Mouse (Mus musculus) stomach, embryonic 15.5 days (tissue): ENCODE results near the gene Sec14l3. TPM values are rescaled to one million over a fixed set of nuclear protein-coding genes. Genes with fewer than 3 reads are reported as not detected.
A peak's percentile ranks its signal among the peaks of the same experiment; 100 is the strongest.

Experiments
- ATAC-seq: fragments of 200-750 bp; cut with Nextera tagmentation; 2 replicates; pipeline ENCODE4 v1.8.0; 2017; ENCODE audit warnings: low read depth, moderate number of reproducible peaks, moderate TSS enrichment; ENCODE audit not compliant: insufficient read depth, low FRiP score
- H3K27ac ChIP-seq: fragments of 300-500 bp; sonication (generic); 2 replicates; pipeline ENCODE4 v1.5.1; 2015; ENCODE audit warnings: mild to moderate bottlenecking, inconsistent platforms
- H3K27me3 ChIP-seq: fragments of 300-500 bp; sonication (generic); replicated peaks from 2 replicates; pipeline ENCODE4 v1.6.1; 2015; ENCODE audit warnings: inconsistent platforms
- H3K36me3 ChIP-seq: fragments of 300-500 bp; sonication (generic); 2 replicates; pipeline ENCODE4 v1.6.1; 2015; ENCODE audit warnings: inconsistent platforms
- H3K4me1 ChIP-seq: fragments of 300-500 bp; sonication (generic); 2 replicates; pipeline ENCODE4 v1.6.1; 2015; ENCODE audit warnings: inconsistent platforms
- H3K4me2 ChIP-seq: fragments of 300-500 bp; sonication (generic); 2 replicates; pipeline ENCODE4 v1.6.1; 2015; ENCODE audit warnings: mild to moderate bottlenecking, inconsistent platforms
- H3K4me3 ChIP-seq: fragments of 300-500 bp; sonication (generic); replicated peaks from 2 replicates; pipeline ENCODE4 v1.5.1; 2015; ENCODE audit warnings: inconsistent platforms
- H3K9ac ChIP-seq: fragments of 300-500 bp; sonication (generic); 2 replicates; pipeline ENCODE4 v1.6.1; 2015; ENCODE audit warnings: inconsistent platforms
- H3K9me3 ChIP-seq: fragments of 300-500 bp; sonication (generic); 2 replicates; pipeline ENCODE4 v1.6.1; 2016; ENCODE audit warnings: inconsistent platforms
- WGBS: fragments of 180-500 bp; shearing (Covaris S2); methylation state at CpG from one replicate; pipeline ENCODE4 v1.1.7; 2015; 5-methylcytosine and 5-hydroxymethylcytosine counted together
- polyA plus RNA-seq: library from polyadenylated mRNA; unstranded; fragments of >200 nt; fragmentation: Nextera tagmentation; extraction: Ambion mirVana; gene quantifications from 2 replicates; pipeline ENCODE4 v1.2.1, GENCODE M21; 2015

The Sec14l3 gene
- polyA plus RNA-seq, 1 experiment from 2014 or later = 0.18 TPM

DNA sequence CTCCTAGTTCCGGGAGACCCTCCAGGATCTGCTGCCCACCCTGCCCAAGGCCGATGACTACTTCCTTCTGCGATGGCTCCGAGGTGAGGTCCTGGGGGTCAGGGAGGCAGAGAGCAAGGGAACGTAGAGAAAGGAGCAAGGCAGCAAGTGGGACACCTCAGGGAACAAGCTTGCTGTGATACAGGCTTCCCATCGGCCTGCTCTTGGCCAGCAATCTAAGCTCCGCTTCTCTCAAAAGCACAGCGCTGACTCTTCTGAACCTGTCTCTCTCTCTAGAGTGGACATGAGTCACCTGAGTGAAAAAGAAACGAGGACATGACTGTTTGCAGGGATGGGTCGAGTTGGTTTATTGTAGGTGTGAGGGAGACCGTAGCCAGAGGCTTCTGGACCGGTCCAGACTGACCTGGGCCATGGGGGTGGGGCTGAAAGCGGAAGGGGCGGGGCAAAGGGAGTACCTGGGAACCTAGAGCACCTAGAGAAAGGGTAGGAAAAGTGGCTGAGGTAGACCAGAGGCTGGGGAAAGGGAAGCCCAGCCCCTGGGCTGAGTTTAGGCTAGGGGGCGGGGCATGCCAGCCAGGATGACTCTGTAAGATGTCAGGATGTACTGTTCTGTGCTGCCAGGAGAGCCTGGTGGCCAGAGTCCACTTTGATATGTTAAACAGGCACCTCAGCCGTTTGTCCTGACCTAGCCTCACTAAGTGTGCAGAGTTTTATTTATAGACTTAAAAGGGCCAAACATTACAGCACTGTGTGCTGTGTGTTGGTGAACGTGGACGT, 29.3 kb upstream of the Sec14l3 start:
- 0 out of 2 replicates have a peak, but pooled peaks cover 5% of the 10 kb centered on the region for H3K4me1 ChIP-seq
- H3K4me3 ChIP-seq = no peak overlapping the region
- H3K36me3 ChIP-seq = no peaks in the 10 kb centered on the region
- 58% methylated on average over 18 of the region's 18 CpGs for WGBS
- H3K27me3 ChIP-seq = no peaks in the 10 kb centered on the region
- no peaks in the 10 kb centered on the region for H3K9me3 ChIP-seq
- H3K9ac ChIP-seq = no peak overlapping the region
- peak; percentile 39; the same call in 1 of the 2 replicates for ATAC-seq
- no peak overlapping the region for H3K27ac ChIP-seq
- no peak overlapping the region for H3K4me2 ChIP-seq

DNA sequence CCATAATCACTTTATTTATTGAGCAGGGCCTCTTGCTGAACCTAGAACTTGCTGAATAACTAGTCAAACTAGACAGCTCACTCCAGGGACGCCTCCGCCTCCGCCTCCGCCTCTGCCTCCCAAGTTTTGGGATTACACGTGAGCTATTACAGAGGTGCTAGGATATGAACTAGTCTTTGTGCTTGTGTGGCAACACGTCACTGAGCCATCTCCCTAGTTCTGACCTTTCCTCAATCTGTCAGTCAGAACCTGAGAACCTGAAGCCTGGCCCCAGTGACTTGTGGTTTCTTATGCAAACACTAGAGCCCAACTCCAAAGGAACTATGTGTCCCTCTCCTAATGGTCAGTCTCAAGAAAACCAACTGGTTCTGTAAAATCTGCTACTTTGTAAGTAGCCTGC, 28.7 kb upstream of the Sec14l3 start:
- Histone ChIP-seq H3K27me3 (no peaks in the 10 kb centered on the region), H3K9ac (no peak overlapping the region), H3K27ac (no peak overlapping the region), H3K4me1 (0 out of 2 replicates have a peak, but pooled peaks cover 5% of the 10 kb centered on the region), H3K4me3 (no peak overlapping the region), H3K4me2 (no peak overlapping the region), H3K36me3 (no peaks in the 10 kb centered on the region), H3K9me3 (no peaks in the 10 kb centered on the region)
- no peak for ATAC-seq
- 79% methylated on average over 6 of the region's 6 CpGs for WGBS

DNA sequence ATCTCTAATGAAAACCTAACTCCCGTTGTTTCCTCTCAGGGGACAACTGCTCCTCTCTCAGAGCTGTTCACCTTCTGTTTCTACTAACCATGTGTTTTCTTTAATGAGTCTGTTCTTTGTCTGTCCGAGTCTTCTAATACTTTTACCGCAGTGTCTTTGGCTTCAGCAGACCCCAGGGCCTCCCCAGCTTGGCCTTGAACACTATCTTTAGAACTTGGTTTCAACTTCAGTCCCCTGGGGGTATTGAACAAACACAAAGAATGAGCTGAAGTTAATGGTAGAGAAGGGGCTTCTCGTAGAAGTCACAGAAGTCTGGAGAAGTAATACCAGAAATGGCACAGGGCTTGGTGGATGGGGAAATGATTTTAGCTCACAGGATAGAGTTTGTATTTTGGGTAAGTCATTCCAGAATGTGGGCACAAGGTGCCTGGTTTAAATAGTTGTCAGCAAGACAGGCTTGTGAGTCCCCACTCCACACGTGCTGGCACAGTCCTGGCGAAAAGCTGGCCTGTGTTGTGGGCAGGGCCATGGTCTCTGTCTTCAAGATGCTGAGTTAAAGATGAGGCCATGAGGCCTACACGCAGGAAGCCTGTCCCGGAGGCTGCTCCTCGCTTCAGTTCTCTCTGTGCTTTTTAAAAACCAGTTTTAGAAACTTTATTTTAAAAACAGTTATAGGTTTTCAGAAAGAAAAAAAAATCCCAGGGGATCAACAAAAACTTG, 28.1 kb upstream of the Sec14l3 start:
- no peaks in the 10 kb centered on the region for H3K36me3 ChIP-seq
- no peaks in the 10 kb centered on the region for H3K9me3 ChIP-seq
- no peak for ATAC-seq
- no peak overlapping the region for H3K4me3 ChIP-seq
- no peak overlapping the region for H3K27ac ChIP-seq
- no peak overlapping the region for H3K9ac ChIP-seq
- H3K4me2 ChIP-seq = no peak overlapping the region
- no peaks in the 10 kb centered on the region for H3K27me3 ChIP-seq
- 0 out of 2 replicates have a peak, but pooled peaks cover 5% of the 10 kb centered on the region for H3K4me1 ChIP-seq
- WGBS = 70% methylated on average over 9 of the region's 9 CpGs

DNA sequence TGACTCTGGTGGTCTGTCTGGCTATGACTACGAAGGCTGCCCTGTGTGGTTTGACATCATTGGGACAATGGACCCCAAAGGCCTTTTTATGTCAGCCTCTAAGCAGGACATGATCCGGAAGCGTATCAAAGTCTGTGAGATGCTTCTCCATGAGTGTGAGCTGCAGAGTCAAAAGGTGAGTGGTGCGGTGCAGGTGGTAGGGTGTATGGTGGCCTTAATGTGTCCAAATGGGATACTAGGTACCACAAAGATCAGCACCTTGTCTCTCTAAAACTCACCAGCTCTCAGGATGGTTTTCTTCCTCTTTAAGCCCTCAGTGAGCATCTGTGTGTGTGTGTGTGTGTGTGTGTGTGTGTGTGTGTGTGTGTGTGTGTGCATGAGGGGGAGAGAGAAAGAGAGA, 24.7 kb upstream of the Sec14l3 start:
- H3K4me3 ChIP-seq = no peak overlapping the region
- H3K27ac ChIP-seq = no peak overlapping the region
- no peak for ATAC-seq
- no peaks in the 10 kb centered on the region for H3K27me3 ChIP-seq
- WGBS = 92% methylated on average over 4 of the region's 4 CpGs
- H3K4me1 ChIP-seq = no peaks in the 10 kb centered on the region
- H3K4me2 ChIP-seq = no peak overlapping the region
- H3K9ac ChIP-seq = no peak overlapping the region
- H3K36me3 ChIP-seq = no peaks in the 10 kb centered on the region
- no peaks in the 10 kb centered on the region for H3K9me3 ChIP-seq

DNA sequence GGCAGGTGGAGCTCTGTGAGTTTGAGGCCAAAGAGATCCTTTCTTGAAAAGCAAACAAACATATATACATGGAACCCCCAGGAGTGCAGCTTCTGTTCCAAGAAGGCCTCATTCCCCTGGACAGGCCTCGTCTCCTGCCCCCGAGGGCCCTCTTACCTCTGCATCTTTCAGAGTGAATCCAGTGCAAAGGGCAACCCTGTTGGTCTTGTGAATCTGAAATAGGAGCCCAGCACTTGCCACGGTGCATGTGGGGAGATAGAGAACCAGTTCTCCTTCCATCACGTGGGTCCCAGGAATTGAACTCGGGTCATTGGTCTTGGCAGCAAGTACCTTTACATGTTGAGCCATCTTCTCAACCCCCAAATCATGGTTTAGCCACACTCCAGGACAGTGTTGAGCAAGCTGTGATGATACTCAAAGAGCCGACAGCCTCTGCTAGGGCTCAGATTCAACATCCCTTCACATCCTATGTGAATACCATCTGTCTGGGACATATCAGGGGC, 23.5 kb upstream of the Sec14l3 start:
- no peaks in the 10 kb centered on the region for H3K27me3 ChIP-seq
- H3K4me3 ChIP-seq = no peak overlapping the region
- H3K9ac ChIP-seq = no peak overlapping the region
- H3K4me2 ChIP-seq = no peak overlapping the region
- no peak for ATAC-seq
- no peaks in the 10 kb centered on the region for H3K36me3 ChIP-seq
- H3K9me3 ChIP-seq = no peaks in the 10 kb centered on the region
- WGBS = 74% methylated on average over 6 of the region's 6 CpGs
- no peak overlapping the region for H3K27ac ChIP-seq
- no peaks in the 10 kb centered on the region for H3K4me1 ChIP-seq

DNA sequence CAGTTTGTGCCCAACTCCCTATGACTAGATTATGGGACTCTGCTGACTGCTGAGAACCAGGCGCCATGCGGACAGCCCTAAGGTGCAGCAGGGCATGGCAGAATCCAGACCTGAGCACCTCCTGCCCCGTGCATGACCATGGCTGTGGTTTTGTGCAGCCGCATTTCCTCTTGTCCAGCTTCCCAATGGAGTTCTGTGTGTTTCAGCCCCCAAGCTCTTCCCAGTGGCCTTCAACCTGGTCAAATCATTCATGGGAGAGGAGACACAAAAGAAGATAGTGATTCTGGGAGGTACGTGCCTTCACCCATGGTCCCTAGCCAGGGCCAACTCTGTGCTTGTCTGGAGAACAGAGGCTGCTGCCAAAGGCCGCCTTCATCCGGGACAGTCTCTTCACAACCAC, 21.6 kb upstream of the Sec14l3 start:
- Histone ChIP-seq H3K9me3 (no peaks in the 10 kb centered on the region), H3K9ac (no peak overlapping the region), H3K36me3 (no peaks in the 10 kb centered on the region), H3K27ac (no peak overlapping the region), H3K27me3 (no peaks in the 10 kb centered on the region), H3K4me1 (no peaks in the 10 kb centered on the region), H3K4me3 (no peak overlapping the region), H3K4me2 (no peak overlapping the region)
- ATAC-seq = no peak
- WGBS = 87% methylated on average over 7 of the region's 7 CpGs

DNA sequence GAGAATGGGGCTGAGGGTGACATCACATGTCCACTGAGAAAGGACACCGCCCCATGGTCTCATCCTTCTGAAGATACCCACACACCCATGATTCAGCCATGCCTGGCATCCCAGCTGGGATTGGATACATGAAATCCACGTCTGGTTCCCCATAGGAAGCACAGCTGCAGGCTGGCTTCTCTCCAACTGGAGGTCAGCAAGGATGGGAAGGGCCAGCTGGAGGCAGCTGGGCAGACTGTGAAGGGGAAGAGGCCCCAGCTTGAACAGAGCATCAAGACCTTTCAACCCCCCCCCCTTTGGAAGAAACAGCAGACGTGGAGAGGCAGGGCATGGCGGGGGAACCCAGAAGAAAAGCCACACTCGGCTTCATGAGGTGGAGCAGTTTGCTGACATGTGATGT, 18.1 kb upstream of the Sec14l3 start:
- H3K4me2 ChIP-seq = no peak overlapping the region
- 42% methylated on average over 5 of the region's 5 CpGs for WGBS
- H3K27ac ChIP-seq = no peak overlapping the region
- H3K9me3 ChIP-seq = no peaks in the 10 kb centered on the region
- no peaks in the 10 kb centered on the region for H3K4me1 ChIP-seq
- no peak overlapping the region for H3K9ac ChIP-seq
- no peaks in the 10 kb centered on the region for H3K27me3 ChIP-seq
- no peaks in the 10 kb centered on the region for H3K36me3 ChIP-seq
- no peak overlapping the region for H3K4me3 ChIP-seq
- ATAC-seq = no peak

DNA sequence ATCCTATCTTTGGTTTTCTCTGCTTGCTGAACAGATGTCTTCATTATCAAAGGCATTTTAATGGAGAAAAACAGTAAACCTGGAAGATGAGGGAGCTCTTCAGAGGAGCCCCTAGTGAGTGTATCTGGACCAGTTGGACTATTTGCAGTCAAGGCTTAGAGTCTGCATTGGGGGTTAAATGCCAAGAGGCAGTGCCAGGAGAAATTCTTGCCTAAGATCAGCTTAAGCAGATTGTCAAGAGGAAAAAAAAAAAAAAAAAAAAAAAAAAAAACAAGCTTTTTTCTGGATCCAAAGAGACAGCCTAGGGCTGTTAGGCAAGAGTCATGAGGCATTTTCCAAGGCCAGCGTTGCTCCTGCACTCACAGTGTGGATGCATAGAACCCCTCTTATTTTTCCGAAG, 16.9 kb upstream of the Sec14l3 start:
- ATAC-seq = no peak

DNA sequence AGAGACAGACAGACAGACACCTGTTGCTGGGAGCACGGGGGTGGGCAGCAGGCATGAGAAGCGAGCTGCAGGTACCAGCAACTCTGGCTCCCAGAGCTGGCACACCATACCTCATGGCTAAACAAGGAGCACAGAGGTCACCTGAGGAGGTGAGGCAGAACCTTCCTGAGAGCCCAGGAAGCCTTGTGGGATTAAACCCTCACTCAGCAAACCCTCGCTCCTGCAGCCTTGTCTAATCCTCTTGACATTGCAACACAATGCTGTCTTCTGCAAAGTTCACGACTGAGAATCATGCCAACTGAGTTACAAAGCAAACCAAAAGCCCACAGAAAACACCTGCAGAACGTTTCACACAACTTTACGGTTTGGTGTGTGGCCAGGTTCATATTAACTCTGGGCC, 16.2 kb upstream of the Sec14l3 start:
- H3K27ac ChIP-seq = no peak overlapping the region
- no peaks in the 10 kb centered on the region for H3K9me3 ChIP-seq
- 87% methylated on average over 6 of the region's 6 CpGs for WGBS
- no peak overlapping the region for H3K4me2 ChIP-seq
- no peaks in the 10 kb centered on the region for H3K36me3 ChIP-seq
- no peak overlapping the region for H3K9ac ChIP-seq
- H3K4me3 ChIP-seq = no peak overlapping the region
- no peaks in the 10 kb centered on the region for H3K27me3 ChIP-seq
- no peak for ATAC-seq
- no peaks in the 10 kb centered on the region for H3K4me1 ChIP-seq

More for the DNA sequence above, 16.9 kb upstream of the Sec14l3 start:
- H3K4me3 ChIP-seq = no peak overlapping the region
- whole genome bisulfite sequencing = 82% methylated on average over 2 of the region's 2 CpGs
- H3K9me3 ChIP-seq = no peaks in the 10 kb centered on the region
- no peak overlapping the region for H3K27ac ChIP-seq
- H3K36me3 ChIP-seq = no peaks in the 10 kb centered on the region
- H3K4me1 ChIP-seq = no peaks in the 10 kb centered on the region
- H3K27me3 ChIP-seq = no peaks in the 10 kb centered on the region
- no peak overlapping the region for H3K9ac ChIP-seq
- no peak overlapping the region for H3K4me2 ChIP-seq

DNA sequence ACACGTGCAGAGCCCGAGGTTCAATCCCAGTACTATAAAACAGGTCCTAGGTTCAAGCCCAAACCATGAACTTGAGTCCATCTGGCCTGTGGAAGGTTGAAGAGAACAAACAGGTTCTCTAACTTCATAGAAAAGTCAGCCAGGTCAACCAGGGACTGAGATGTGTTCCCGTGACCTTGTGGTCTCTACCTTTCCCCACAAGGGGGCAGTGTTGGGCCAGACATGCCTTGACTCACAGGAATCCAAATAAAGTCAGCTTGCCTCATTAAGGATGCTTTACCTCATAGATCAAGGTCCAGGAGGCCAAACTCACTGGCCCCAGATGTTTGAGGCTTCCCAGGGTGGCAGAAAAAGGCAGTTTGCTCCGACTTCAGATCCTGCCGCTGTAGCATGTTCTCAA, 11.1 kb upstream of the Sec14l3 start:
- no peaks in the 10 kb centered on the region for H3K9me3 ChIP-seq
- no peak overlapping the region for H3K9ac ChIP-seq
- no peaks in the 10 kb centered on the region for H3K27me3 ChIP-seq
- no peak for ATAC-seq
- H3K27ac ChIP-seq = no peak overlapping the region
- WGBS = 23% methylated on average over 5 of the region's 5 CpGs
- H3K4me2 ChIP-seq = no peak overlapping the region
- H3K4me1 ChIP-seq = no peaks in the 10 kb centered on the region
- H3K4me3 ChIP-seq = no peak overlapping the region
- no peaks in the 10 kb centered on the region for H3K36me3 ChIP-seq

DNA sequence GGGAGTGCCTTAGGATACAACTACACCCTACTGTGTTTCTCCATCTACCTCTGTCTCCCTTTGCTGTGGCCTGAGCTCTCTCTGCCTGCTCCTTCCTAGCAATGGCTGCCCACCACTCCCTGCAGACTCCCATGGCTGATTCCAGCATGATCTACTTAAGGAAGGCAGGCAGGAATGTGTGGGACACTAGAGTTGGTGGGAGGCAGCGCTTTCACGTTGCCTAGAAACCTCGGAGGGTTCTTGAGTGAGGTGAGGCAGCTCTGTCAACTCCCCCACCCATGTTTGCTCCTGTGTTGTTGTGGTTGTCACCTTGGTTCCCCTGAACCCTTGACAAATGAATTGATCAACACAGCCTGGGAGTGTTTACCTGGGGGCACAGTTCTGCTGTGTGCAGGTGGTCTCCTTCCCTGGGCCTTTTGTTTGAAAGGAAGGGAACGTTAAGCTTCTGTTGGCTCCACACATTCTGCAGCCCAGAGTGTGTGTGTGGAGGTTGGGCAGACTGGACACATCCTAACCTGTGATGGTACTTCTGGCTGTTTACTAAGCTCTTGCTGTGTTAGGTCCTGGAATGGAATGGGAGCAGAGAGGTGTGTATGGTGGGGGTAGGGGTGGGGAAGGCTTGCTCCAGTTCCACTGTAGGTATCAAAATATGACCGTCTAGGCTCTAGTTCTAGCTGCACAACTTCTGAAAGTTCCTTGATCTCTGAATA, 3.6 kb upstream of the Sec14l3 start:
- H3K4me2 ChIP-seq = no peak overlapping the region
- H3K4me3 ChIP-seq = no peak overlapping the region
- H3K9ac ChIP-seq = no peak overlapping the region
- no peaks in the 10 kb centered on the region for H3K27me3 ChIP-seq
- no peak overlapping the region for H3K27ac ChIP-seq
- H3K36me3 ChIP-seq = no peaks in the 10 kb centered on the region
- no peaks in the 10 kb centered on the region for H3K4me1 ChIP-seq
- WGBS = 53% methylated on average over 5 of the region's 5 CpGs
- no peaks in the 10 kb centered on the region for H3K9me3 ChIP-seq
- ATAC-seq = no peak

DNA sequence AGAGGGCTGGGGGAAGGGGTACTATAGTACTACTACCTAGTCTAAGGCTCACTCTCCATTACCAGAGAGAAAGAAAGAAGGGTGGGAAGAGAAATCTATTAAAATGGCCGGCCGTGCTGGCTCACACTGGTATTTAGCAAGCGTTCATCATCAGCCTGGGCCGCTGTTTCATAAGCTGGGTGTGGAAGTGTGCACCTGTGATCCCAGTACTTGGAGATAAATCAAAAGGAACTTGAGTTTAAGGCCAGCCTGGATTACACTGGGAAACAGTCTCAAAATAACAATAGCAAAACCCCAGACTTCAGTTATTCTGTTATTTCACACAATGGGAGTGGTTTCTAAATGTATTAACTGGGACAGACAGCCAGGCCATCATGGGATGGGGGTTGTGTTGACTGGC, 2.1 kb upstream of the Sec14l3 start:
- Histone ChIP-seq H3K4me1 (no peaks in the 10 kb centered on the region), H3K27ac (no peak overlapping the region), H3K36me3 (no peaks in the 10 kb centered on the region), H3K27me3 (no peaks in the 10 kb centered on the region), H3K4me3 (no peak overlapping the region), H3K9ac (no peak overlapping the region), H3K4me2 (no peak overlapping the region), H3K9me3 (no peaks in the 10 kb centered on the region)
- 85% methylated on average over 4 of the region's 4 CpGs for WGBS
- no peak for ATAC-seq
